Mouse (Mus musculus): Measurements from ENCODE around the gene Ruvbl2.
"Not testable (repeated sequence)": the region's sequence is repeated elsewhere in the genome, so short reads cannot be mapped to it uniquely, and the experiment has no call there.

Gene Ruvbl2

GRCm38 (mm10) chr7:45437521-45438276 lies at the start of gene Ruvbl2:
Gene Ruvbl2, minus strand, starts transcription at chr7:45438096.
- DNase-seq, result no peak

GRCm38 (mm10) chr7:45486761-45487415 lies 49.0 kb upstream of the Ruvbl2 start, which contains the start of gene Gm45808:
Gene Gm45808, minus strand, starts transcription at chr7:45486811.
- no peak for DNase-seq

DNA sequence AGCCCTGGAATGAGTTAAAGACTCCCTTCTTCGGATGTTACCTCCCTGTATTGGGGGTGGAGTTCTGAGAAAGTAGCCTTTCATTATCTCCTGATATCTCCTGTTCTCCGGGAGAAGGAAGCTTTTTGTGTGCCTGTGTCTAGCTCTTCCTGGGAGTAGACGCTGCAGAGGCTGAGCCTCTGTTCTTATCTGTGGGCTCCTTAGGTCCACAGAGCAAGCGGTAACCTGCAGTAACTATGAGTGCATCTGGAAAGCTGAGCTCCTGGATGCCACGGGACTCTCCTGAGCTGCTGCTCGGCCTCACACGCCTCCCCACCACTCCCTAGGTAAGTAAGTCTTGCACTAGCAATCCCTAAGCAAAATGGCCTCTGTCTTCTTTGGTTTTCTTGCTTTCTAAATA lies 48.3 kb upstream of the Ruvbl2 start:
- DNase-seq, result no peak

GRCm38 (mm10) chr7:45484985-45485384 lies 47.1 kb upstream of the Ruvbl2 start:
- DNase-seq, result not testable (repeated sequence)

GRCm38 (mm10) chr7:45482166-45482565 lies 44.3 kb upstream of the Ruvbl2 start:
- no peak for DNase-seq

- DNase-seq, result peak; percentile 75
These were observed 43.6 kb upstream of the Ruvbl2 start, which contains the start of gene Tulp2 for GRCm38 (mm10) chr7:45481374-45481927. Gene Tulp2, plus strand, starts transcription at chr7:45481877.

DNA sequence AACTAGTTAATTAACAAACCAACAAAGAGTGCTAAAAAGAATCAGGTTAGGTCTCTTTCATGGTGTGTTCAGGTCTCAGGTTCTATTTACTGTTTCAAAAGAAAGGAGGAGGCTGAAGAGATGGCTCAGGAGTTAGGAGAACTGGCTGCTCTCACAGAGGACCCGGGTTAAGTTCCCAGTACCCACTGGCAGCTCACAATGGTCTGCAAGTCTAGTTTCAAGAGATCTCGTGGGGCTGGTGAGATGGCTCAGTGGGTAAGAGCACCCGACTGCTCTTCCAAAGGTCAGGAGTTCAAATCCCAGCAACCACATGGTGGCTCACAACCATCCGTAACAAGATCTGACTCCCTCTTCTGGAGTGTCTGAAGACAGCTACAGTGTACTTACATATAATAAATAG lies 42.4 kb upstream of the Ruvbl2 start:
- DNase-seq, result not testable (repeated sequence)

DNA sequence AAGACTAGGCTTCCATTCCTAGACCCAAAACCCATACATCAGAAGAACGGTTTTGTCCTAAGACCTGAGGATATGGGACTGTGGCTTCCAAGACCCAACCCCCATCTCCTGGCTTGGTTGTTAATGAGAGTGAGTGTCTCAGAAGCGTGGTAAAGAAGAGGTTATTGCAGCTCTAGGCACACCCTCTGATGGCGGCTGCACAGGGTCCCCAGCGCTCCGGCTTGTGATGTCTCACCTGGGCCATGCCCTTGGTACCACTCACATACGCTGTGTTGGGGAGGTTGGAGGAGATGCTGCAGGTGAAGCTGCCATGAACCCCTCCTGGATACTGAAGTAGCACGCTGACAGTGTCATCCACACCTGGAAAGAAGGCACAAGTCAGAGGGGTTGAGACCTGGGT lies 40.9 kb upstream of the Ruvbl2 start:
- no peak for DNase-seq

DNA sequence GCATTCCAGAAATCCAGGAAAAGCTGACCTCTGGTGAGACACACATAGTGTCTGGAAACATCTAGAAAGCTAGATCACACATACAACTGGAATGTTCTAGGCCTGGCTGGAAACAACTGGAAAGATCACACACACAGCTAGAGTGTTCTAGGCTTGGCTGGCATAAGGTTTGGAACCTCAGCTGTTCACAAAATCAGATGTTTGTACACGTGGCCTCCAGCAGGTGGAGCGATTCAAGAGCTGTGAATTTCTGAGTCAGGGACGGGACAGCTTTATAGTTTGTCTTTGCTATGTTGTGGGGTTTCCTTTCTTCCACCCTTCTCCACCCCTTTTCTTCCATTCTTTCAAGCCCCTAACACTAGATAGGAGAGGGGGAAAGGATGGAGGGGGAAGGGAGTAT lies 39.1 kb upstream of the Ruvbl2 start:
- peak; percentile 69 for DNase-seq

GRCm38 (mm10) chr7:45476453-45476852 lies 38.6 kb upstream of the Ruvbl2 start:
- DNase-seq, result no peak

- no peak for DNase-seq
These were observed 37.5 kb upstream of the Ruvbl2 start for GRCm38 (mm10) chr7:45475291-45475969.

DNA sequence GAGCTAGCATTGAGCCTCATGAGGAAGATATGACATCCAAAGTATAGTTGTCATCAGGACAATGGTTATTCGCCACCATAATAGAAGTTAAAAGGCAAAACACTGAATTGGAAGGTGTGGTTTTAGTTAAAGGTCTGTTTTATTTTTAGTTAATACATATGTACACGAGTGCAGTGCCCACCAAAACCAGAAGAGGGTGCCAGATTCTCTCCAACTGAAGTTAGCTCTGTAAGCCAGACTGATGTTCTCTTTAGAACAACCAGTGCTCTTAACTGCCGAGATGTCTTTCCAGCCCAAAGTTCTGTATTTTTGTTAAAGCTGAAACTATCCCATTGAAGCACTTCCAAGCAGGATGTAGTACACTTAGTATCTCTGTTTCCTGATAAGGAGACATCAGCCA lies 33.0 kb upstream of the Ruvbl2 start:
- DNase-seq, result peak; percentile 72

GRCm38 (mm10) chr7:45467090-45467670 lies 29.3 kb upstream of the Ruvbl2 start:
- no peak for DNase-seq

GRCm38 (mm10) chr7:45466283-45467089 lies 28.6 kb upstream of the Ruvbl2 start, which contains the start of gene Bax:
Gene Bax, minus strand, starts transcription at chr7:45466898.
- peak; percentile 88 for DNase-seq

GRCm38 (mm10) chr7:45465549-45465948 lies 27.7 kb upstream of the Ruvbl2 start:
- DNase-seq, result peak; percentile 30

DNA sequence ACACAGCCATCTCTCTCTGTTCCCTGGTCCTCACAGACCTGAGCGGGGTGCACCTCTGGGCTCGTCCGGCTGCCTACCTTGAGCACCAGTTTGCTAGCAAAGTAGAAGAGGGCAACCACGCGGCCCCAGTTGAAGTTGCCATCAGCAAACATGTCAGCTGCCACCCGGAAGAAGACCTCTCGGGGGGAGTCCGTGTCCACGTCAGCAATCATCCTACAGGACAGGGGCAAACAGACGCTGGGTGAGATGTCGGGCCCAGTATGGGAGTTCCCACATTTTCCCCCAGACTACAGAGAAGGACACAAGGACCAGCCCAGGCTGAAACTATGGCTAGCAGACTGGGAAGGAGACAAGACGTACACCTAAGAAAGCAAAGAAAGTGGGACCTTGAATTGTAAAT lies 27.2 kb upstream of the Ruvbl2 start:
- DNase-seq, result no peak

GRCm38 (mm10) chr7:45463987-45464778 lies 26.3 kb upstream of the Ruvbl2 start:
- DNase-seq, result no peak

- DNase-seq, result not testable (repeated sequence)
These were observed 25.0 kb upstream of the Ruvbl2 start for GRCm38 (mm10) chr7:45462868-45463267.

GRCm38 (mm10) chr7:45462325-45462724 lies 24.4 kb upstream of the Ruvbl2 start:
- no peak for DNase-seq

GRCm38 (mm10) chr7:45461781-45462180 lies 23.9 kb upstream of the Ruvbl2 start:
- DNase-seq, result no peak

DNA sequence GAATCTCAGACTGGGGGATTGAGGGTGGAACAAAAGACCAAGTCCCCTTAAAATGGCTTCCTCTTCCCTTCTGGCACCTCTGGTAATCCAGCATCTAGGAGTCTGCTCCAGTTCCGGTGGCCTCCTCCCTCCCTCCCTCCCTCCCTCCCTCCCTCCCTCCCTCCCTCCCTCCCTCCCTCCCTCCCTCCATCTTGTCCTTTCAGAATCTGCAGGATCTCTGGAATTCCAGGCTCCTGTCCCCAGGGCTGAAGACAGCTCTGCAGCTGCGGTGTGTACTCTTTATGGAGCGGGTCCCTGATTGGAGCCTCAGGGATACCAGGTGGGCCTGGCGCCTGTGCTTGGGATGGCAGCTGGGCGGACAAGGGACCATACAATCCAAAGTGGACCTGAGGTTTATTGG lies 23.4 kb upstream of the Ruvbl2 start:
- no peak for DNase-seq
